Mouse (Mus musculus) layer of hippocampus, adult 9-11 months (tissue): ENCODE data around the gene Rplp1.

Experiments used
- DNase-seq: peaks from one replicate; pipeline ENCODE4 v3.0.0; 2022

Gene Rplp1

DNA sequence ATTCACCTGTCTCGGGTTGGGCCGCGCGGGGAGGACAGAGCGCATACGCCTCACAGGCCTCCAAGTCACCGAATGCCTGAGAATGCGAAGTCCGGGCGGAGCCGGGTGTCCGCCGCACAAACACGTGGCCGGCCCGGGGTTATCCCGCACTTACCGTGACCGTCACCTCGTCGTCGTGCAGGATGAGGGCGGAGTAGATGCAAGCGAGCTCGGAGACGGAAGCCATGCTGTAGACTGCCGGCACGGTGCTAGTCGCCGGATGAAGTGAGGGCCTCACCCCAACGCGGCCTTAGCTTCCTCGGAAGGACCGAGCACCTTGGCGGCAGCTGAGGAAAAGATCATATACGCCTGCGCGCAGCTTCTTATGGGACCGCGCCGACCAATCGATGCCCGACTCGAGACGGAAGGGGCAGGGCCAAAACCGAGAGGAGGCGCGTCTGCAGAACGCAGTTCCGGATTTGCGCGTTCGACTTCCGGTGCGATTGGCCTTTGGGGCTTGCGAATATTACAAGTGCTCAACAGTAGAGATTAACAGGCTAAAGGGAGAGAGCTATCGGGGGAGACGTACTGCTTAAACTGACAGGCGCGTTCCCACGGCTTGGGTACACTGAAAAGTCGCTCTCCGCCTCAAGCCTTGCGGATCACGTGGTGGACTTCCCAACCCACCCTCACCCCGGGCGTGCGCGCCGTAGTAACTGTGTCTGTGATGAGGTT, at the start of gene Rplp1:
Gene Rplp1, minus strand, starts transcription at position 340 of the 714 bp plus-strand sequence.
- DNase-seq, result peak; percentile 97

DNA sequence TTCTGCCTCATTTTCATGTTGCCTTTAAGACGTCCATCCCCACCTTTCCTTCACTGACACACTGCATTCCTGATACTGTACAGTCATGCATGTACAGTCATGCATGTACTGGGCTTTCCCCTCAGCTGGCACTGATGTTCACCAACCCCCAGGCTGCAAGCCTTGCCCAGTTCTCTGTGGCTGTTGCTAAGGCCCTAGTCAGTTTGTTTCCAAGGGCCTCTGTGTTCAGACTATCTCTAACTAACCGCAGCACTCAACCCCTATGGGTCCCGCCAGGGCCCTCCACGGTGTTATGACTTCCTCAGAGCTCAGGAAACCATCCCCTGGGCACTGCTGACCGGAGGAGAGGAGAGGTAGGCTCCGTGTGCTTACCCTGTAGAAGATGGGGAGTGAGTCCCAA, 49.0 kb upstream of the Rplp1 start:
- DNase-seq, result no peak

DNA sequence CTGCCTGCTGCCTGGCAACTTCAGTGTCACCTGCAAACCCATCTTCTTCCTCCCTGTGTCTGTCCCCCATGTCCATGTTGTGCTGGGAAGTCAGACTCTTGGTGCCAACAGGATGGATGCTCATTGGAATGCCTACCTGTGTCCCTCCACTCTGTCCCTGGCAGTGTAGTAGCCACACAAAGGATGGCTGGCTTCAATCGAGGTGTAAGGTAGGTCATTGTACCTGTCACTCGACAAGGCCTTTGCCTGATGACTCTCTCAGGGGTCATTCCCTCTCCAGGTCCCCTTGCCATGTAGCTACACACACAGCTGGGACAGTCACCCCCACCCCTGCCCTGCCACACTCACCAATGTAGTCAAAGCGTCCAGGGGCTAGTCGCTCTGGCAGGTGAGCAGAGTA, 46.8 kb upstream of the Rplp1 start:
- DNase-seq, result no peak

DNA sequence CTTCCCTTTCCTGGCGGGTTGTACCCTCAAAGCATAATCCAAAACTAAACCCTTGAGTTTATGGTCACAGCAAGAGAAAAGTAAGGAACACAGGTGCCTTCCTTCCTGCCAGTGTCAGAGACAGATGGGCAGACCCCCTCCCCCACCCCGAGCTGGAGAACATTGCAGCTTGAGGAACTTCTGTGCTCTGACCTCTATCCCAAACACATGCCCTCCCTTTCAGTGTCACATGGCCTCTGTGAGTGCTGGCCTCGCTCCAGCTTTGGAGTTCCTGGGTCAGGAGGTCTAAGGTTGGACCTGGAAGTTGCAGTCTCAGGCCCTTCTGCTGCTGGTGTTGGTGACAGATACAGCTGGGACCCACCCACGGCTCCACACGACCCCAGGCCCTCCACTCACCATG, 46.4 kb upstream of the Rplp1 start:
- no peak for DNase-seq

DNA sequence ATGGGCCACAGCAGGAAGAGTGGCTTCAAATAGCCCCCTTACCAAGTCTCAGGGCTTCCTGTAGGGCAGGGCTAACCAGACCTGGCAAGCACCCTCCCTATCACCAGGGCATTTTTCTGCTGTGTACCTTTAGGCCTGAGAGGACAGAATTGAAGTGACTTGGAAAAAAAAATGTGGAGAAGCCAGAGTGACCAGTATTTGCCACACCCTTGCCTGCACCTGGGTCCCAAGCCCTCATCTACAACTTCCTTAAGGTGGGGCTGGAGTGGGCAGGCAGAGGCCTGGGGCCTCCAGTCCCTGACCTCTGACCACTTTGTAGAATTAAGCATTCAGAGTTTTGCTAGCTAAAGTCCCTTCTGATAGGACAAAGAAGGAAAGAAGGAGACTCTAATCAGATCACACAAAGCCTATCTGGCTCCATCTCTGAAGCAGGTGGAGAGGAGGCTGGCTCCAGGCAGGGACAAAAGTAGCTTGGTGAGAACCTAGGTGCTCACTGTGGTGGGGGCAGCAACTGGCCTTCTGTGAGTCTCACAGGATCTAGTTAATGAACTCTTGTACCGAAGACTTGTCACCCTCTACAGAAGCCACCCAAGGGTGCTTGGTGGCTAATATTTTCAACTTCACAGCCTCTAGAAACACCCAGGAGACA, 45.7 kb upstream of the Rplp1 start:
- DNase-seq, result no peak

DNA sequence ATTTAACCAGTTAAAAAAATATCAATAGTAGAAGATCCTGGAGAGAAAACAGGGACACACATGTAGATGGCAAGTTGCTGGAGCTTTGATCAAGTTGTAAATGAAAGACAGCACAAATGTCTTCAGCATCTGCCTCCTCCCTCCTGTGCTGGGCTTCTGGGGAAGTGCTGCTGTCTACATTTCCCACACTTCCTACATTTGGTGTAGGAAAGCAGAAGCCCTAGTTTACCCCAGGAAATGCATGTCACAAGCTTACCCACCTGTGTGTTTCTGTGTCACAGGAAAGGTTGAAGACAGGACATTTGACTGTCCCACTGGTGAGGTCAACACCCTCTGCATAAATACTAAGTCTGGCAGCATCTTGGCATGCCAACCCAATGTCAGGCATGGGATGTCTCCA, 40.4 kb upstream of the Rplp1 start:
- no peak for DNase-seq

DNA sequence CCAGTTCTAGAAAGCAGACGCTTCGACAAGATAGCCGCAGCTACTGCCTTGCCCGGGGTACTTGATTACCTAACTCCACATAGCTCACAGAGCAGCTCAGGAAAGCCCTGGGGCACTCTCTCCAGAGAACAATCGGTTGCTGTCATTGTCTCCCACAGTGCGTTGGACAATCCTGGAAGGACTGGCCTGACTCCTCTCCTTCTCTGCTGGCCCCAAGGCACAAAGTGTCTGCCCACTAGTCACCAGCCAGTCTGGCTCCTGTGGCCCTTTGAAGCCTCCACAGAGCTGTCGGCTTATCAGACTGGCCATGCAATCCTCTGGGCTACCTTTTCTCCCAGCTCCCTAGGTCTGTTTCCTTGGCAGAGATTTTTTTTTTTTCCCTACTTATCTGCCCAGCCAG, 37.9 kb upstream of the Rplp1 start:
- no peak for DNase-seq

DNA sequence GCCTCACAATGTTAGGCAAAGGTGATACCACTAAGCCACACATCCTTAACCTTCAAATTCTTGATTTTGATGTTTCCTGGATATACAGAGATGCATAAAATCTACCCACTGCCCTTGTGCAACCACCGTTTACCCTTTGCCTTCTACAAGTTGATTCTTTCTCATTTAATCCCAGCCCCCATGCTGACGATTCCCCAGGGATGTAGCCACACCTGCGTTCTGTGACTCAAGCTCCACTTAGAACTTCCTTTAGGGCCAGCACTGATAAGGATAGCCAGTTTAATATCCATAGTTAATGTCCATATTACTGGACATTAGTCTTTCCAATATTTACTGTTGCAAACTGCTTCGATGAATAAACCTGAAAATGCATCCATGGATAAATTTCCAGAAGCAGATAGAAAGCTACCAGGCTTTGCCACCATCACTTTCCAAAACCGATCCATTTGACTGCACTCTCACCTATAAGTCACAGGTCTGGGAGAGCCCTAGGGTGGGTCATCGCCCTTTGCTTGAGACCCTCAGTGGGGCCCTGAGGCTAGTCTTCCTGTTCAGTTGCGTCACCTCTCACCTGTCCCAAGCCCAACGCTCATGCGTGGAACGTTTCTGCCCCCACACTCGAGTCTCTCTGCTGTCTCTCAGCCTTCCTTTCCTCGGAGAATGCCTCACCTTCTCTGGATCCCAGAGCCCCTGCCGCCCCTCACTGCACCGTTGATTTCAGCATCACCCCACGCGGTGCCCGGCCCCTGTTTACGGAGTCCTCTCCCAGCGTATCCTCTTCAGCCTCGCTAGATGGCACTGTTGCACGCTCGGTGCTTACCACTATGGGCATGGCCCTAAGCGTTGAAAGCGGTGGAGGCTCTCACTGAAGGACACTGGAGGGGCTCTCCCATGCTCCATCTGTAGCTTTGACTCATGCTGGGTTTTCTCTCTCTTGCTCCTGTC, 33.3 kb upstream of the Rplp1 start:
- DNase-seq, result peak; percentile 53

DNA sequence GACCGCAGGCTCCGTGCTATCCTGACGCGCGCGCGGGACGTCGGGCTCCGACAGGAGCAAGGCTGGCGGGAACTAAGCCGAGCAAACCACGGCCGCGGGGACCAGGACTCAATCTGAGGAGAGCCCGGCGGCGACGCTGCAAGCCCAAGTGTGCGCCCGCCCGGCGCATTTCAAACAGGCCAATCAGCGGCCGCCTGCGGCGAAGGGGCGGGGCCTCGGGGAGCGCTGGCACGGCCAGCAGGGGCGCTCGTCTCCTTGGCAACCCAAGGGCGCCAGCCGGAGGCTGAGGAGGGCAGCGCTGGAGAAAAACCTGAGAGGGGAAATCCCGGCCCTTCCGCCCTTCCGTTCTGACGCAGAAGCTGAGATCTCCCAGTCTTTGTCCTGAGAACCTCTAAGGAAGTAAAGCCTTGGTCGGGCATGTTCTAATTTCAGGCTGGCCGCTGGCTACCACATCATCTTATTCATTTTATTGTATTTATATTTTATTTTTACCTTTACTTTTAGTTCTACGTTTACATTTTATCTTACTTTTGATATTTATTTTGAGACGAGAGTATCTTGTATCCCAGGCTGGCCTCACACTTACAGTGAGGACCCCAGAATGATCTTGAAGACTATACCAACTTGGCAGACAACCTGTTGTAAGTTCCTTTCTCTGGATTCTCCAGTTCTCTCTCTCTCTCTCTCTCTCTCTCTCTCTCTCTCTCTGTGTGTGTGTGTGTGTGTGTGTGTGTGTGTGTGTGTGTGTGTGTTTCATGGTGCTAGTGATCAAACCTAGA, 32.5 kb upstream of the Rplp1 start, which contains the start of gene Kif23:
Gene Kif23, minus strand, starts transcription at position 152 of the 779 bp plus-strand sequence.
- peak; percentile 90 for DNase-seq

DNA sequence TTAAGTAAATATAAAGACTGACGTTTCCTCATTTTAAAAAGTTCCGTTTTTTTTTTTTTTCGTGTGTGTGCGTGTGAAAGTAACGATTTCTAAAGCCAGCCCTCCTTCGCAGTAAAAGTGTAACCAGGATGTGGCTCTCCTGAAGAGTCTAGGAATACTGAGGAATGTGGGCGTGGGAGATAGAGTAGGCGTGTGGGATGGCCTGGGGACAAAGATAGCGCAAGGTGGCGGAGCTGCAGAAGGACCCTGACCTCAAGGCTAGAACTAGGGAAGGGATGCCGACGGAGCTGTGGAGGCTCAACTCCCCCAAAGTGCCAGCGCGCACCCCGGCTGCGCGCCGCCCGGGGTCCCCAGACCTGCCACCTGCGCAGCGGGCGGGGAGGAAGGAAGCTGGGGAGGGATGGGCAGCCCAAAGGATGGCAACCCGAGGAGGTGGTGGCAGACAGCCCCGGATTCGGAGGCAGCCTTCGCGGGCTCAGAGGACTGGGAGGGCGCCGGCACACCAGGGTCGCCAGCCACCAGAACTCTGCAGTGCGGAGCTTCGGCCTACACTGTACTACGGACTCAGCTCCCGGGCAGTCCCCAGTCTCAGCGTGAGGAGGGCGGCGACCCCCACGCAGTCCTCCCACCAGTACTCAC, 31.8 kb upstream of the Rplp1 start:
- no peak for DNase-seq

DNA sequence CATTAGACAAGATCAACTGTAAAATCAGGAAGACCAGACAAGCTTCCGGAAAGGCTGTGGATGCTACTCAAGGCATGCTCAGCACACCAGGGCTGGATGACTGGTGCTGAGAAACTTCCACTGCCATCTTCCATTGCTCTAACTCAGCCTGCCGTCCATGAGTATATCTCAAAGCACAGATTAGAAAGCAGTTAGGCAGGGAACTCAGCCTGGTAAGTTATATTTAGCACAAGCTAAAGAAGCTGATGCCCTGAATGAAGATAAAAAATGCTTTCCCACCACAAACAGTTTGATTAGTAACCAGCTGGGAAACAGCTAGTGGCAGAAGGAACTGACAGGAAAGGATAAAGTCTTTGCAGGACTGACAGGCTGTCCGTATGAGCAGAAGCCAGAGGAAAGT, 26.7 kb upstream of the Rplp1 start:
- no peak for DNase-seq

DNA sequence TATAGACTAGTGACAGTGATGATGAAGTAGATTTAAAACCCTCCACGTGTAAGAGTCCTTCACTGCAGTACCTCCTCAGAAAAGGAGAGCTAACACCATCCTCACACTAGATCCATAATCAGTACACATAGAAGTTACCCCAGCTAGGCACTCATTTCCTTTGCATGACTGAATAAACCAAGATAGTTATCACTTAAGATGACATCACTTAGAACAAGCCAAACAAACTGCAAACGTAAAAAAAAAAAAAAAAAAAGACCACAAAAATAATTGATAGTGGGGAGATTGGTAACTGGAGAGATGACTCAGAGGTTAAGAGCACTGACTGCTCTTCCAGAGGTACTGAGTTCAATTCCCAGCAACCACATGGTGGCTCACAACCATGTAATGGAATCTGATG, 19.0 kb upstream of the Rplp1 start:
- DNase-seq, result no peak

DNA sequence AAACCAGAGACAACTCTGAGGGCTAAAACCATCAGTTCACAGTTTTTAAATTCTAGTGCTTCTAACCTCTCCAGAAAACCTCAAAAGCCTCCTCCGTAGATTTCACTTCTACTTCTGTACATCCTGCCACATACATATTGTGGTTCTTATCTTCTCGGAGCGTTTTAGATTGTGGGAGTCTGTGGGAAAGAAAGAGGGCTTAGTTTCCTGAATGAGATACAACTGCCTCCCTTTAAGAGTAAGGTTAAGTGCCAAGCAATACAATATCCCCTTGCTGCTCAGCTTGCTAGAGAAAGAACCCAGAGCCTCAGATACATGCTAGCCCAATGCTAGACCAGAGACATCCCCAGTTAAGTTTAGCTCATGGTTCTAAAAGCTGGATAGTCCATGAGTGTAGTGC, 17.7 kb upstream of the Rplp1 start:
- DNase-seq, result no peak

DNA sequence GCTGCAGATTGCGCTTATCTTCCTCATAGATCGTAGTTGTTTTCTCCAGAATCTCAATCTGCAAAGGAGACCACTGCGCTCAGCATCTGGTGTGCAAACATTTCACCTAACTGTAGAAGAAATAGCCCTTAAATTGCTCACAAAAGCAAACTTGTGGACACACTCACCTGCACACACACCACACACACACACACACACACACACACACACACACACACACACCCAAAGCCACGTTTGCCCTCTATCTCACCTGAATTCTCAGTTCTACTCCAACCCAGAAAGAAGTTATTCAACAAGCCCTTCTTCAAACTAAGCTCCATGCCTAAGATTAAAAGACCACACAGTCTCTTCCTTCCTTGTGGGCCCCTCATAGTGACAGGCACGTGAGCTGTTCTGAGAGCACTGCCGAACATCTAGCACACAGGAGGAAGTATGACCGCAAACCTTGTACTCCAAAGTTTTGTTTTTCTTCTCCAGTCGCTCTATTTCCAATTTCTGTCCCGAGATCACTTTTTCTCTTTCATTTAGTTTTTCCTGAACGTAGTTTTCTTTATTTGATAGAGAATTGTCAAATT, 10.8 kb upstream of the Rplp1 start:
- no peak for DNase-seq

DNA sequence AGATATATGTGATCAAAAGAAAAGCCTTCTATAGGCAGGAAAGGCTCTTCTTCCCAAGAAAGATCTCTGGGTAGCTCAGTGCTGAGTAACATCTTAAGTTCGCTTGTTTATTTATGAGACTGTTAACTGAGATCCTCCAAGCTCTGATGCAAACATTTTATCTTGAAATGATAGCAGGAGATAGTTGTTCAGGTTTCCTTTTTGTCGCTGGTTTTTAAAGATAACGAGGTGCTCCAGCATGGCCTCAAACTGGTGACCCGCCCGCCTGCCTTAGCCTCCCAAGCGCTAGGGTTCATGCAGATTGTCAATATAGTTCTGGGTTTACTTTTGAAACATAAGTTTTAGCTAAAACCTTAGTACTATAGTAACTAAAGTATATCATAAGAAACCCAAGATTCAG, 6.0 kb upstream of the Rplp1 start:
- no peak for DNase-seq

DNA sequence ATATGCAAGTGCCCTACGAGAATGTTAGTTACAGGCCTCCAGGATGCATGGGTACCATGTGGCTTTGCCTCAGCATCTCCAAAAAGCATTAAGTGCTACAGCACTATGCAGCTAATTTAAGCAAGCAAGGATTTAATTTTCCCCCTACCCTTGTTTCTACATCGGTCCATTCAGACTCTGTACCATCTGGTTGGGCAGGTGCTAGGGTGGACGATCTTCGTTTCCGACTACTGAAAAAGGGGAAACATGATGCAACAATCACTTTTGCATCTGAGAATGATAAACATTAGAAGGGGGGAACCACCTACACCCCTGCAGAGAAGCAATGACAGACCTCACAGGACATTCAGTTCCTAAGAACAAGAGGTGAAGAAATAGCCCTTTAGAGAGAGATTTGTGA, 5.1 kb upstream of the Rplp1 start:
- DNase-seq, result no peak

DNA sequence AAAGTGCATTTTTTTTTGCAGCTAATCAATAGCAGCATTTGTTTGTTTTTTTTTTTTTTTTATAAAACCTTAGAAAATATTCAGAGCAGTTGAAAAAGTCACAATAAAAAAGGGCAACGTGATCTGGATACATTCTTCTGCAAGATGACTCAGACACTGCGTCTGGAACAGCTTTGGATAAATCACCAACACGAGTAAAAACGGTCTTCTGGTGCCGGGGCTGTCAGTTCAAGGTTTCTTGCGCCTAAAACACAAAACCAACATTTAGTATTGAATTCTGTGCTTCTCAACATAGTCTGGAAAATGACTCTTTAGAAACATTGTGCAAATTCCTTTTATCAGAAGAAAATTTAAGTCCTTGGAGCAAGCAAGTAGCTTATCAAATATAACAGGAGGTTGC, 3.1 kb upstream of the Rplp1 start:
- DNase-seq, result no peak

DNA sequence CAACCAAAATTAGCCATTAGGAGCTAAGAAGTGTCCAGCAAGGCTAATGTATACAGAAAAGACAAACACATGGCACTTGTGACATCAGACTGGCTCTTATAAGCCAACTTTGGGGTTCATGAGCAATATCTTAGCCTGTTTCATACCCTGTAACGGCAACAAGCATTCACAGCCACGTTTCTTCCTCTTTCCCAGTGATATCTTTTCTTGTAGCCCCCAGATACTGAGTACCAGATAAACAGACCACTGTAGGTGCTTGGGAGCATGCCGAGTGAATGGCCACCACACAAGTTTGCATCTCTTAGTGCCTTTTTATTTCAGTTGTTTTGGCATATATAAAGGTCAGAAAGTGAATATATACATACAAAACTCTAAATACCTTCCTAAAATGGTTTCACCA, 2.6 kb upstream of the Rplp1 start:
- DNase-seq, result no peak

DNA sequence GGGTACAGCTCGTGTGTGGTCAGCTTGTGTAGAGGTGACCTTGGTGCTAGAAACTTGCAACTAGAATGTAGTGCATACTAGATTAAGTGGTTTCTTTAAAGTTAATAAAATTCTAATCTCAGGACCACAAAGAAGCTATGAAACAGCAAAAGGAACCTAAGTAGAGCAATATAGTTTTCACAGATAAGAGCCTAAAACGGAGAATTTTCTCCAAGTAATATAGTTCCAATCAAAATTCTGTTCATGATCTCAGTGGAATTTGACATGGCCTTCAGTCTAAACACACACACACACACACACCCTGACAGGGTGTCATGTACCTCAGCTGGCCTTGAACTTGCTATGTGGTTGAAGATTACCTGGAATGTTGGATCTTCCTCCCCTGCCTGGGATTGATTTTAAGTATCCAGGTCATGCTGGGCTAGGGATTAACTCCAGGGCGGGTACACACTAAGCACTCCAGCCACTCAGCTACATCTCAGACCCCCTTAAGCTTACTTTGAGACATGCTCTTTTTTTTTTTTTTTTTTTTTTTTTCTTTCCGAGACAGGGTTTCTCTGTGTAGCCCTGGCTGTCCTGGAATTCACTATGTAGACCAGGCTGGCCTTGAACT, 1.2 kb upstream of the Rplp1 start:
- no peak for DNase-seq

DNA sequence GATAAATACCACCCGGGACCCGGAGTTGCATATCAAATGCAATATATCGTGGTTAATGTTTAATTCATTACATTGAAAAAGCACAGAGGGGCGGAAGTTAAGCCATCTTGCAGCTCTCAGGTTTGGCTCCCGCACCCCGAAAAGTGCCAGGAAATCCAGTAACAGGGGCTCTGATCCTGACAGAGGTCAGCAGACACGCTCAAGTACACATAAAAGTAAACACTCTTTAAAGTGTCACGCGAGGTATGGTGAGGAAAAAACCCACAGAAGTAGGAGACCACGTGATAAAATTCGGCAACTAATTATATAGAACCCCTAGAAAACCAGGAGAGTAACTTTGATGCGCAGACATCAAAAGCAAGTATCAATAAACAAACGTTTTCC, 567 bp upstream of the Rplp1 start:
- DNase-seq, result no peak

DNA sequence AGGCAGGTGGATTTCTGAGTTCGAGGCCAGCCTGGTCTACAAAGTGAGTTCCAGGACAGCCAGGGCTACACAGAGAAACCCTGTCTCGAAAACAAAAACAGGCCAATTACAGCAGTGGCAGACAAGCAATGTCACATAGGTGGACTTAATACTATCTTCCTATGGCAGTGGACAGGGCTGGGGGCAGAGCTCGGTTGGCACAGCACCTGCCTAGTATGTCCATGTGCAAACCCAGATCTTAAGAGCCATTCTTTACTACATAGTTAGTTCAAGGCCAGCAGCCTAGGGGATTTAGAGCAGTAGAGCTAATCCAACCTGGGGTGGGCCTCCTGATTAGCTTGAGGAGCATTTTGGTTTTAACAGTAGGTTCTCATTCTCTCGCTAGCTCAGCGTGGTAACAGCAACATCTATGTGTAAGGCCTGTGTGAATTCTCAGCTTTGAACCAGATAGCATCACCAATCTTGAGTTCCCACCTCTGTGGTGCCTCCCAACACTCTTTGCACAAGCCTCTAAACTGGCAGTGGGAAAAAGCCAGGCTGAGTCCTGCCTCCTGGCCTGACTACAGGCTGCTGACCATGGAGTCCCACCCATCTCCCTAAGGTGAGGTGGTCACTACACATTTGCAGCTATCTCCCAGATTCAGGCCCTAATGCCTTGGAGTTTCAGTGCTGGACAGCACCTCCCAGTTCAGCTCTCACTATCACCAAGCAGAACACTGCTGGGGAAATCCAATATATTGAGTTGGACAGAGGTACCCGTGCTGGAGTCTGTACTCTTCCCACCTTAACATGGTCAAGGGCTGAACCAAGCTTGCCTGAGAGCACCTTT, 2.8 kb downstream of the Rplp1 start:
- no peak for DNase-seq
